Mouse (Mus musculus) urinary bladder, postnatal 10 days (tissue): ENCODE results near the gene Ptpn14.

ENCODE experiments used
- DNase-seq: peaks from one replicate; pipeline ENCODE4 v3.0.0; 2022; ENCODE audit warnings: low spot score

The Ptpn14 gene

GRCm38 (mm10) chr1:189772707-189773106 is 44.6 kb downstream of the Ptpn14 start:
- no peak for DNase-seq

- no peak for DNase-seq
These were observed 46.7 kb downstream of the Ptpn14 start for GRCm38 (mm10) chr1:189774778-189775177.

GRCm38 (mm10) chr1:189777207-189777606 is 49.1 kb downstream of the Ptpn14 start:
- no peak for DNase-seq

GRCm38 (mm10) chr1:189778343-189778742 is 50.3 kb downstream of the Ptpn14 start:
- no peak for DNase-seq

- no peak for DNase-seq
These were observed 51.2 kb downstream of the Ptpn14 start for GRCm38 (mm10) chr1:189779226-189779625.

- DNase-seq: no peak
These were observed 53.8 kb downstream of the Ptpn14 start for GRCm38 (mm10) chr1:189781721-189782345.

GRCm38 (mm10) chr1:189782709-189783108 is 54.6 kb downstream of the Ptpn14 start:
- no peak for DNase-seq

- no peak for DNase-seq
These were observed 56.4 kb downstream of the Ptpn14 start for GRCm38 (mm10) chr1:189784503-189784902.

- DNase-seq: no peak
These were observed 58.8 kb downstream of the Ptpn14 start for GRCm38 (mm10) chr1:189786707-189787485.

- no peak for DNase-seq
These were observed 61.5 kb downstream of the Ptpn14 start for GRCm38 (mm10) chr1:189789545-189789944.

GRCm38 (mm10) chr1:189790666-189791065 is 62.6 kb downstream of the Ptpn14 start:
- no peak for DNase-seq

GRCm38 (mm10) chr1:189791534-189792217 is 63.6 kb downstream of the Ptpn14 start:
- no peak for DNase-seq

GRCm38 (mm10) chr1:189792560-189793195 is 64.6 kb downstream of the Ptpn14 start:
- no peak for DNase-seq

- no peak for DNase-seq
These were observed 70.9 kb downstream of the Ptpn14 start for GRCm38 (mm10) chr1:189798949-189799348.

GRCm38 (mm10) chr1:189800211-189800961 is 72.3 kb downstream of the Ptpn14 start:
- no peak for DNase-seq

- no peak for DNase-seq
These were observed 73.2 kb downstream of the Ptpn14 start for GRCm38 (mm10) chr1:189801303-189801702.

GRCm38 (mm10) chr1:189802575-189802974 is 74.5 kb downstream of the Ptpn14 start:
- no peak for DNase-seq

GRCm38 (mm10) chr1:189803742-189804141 is 75.7 kb downstream of the Ptpn14 start:
- no peak for DNase-seq

- DNase-seq: no peak
These were observed 78.6 kb downstream of the Ptpn14 start for GRCm38 (mm10) chr1:189806533-189807297.

- DNase-seq: no peak
These were observed 79.9 kb downstream of the Ptpn14 start for GRCm38 (mm10) chr1:189808015-189808414.

GRCm38 (mm10) chr1:189808453-189808852 is 80.4 kb downstream of the Ptpn14 start:
- DNase-seq: no peak
